Mouse (Mus musculus) heart, postnatal 36 days (tissue): ENCODE measurements at regions not wholly inside any gene's neighbourhood (a gene's known extent, or its start where the extent isn't known, plus 50 kb on each side); places are given as distances from the start of the nearest gene placed in this dataset.
A peak's percentile ranks its signal among the peaks of the same experiment; 100 is the strongest.

Experiments
- DNase-seq, 2 experiments: peaks; one replicate each; pipeline ENCODE4 v3.0.0; 2021 to 2022
- intact Hi-C: fragments of 180-260 bp; cut with DNase I; formaldehyde crosslinking; loops from one replicate; pipeline ENCODE4 v1.15.1; 2025

DNA sequence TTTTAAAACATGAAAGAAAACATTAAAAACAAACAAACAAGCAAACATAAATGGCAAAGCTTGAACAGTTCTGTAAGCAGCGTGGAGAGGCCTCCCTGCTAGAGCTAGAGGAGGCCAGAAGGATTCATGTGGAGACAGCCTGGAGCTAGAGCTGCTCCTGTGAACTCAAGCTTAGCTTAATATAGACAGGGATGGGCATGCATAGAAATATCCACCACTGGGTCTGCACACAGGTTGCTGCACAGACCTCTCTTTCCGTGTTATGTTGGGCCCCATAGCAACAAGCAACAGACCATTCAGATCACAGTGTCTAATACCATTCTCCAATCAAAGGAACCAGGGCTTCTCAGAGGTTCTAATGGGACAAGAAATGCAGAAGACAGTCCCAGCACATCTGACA lies 122.9 kb upstream of the Magi3 start:
- DNase-seq, result no peak
- intact Hi-C loops, result no loop called here

DNA sequence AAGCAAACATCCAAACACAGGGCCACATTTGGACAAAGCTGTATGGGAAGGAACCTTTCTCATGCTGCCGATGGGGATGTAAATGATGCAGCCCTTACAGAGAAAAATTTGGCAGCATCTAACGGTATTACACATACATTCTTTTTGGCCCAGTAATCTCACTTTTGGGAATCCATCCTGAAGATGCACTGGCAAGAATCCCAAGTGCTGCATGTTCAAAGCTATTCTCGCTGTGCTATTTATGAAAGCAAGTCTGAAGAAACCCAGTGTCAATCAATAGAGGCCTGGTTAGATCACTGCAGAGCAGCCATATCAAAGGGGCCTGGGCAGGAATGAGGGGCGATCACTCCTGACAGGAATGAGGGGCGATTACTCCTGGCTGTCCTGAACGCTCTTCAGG lies 122.0 kb upstream of the Magi3 start:
- intact Hi-C loops, result no loop called here
- DNase-seq, result no peak

DNA sequence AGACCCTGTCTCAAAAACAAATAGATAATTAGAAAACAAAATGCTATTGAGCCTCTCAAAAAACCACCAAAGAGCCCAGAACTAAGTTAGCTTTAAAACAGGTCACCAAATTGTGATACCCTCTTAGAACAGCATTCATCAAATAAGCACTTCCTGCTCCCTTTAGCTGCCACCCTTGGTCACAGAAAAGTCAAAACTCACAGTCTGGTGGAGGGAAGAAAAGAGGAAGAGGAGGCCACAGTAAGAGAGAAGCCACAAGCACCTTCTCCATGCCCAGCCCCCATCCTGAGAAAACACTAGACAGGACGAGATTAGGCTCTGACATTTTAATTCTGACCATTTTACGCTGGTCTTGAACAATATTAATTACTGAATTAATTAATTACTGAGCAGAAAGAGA lies 120.2 kb upstream of the Magi3 start:
- intact Hi-C loops, result no loop called here
- no peak for DNase-seq

DNA sequence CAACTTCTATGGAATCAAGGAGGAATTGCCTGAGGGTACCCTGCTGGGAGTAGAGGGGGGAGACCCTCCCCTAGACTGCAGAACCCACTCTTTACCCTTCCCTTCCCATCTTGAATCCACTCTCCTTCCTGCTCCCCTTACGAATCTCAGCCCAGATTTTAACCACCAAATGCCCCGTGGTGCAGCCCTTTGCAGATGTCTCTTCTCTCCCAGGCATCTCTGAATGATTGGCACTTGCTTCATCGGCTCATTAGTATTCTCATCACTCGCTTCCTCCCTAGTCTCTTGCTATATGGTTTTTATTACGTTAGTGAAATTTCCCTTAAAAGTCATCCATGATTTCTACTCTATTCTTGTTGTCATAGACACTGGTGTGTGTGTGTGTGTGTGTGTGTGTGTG lies 116.7 kb upstream of the Magi3 start:
- DNase-seq, result no peak
- intact Hi-C loops, result no loop called here

DNA sequence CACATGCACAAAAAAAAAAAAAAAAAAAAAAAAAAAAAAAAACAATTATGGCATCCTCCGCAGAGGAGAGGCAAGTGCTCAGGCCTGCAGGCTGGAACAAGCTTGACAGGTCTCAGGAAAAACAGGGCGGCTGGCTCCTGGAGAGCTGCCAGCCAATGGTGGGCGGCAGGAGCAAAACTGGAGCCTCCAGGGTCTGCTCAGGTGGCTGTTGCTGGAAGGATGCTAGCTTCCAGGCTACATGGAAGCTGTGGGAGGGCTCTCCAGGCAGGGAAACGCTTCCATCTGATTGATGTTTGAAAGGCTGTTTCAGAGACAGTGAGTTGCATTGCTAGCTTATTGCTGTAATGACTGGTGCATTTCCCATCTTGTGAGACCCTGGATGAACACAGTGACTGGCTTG lies 116.1 kb upstream of the Magi3 start:
- no peak for DNase-seq
- intact Hi-C loops, result no loop called here

DNA sequence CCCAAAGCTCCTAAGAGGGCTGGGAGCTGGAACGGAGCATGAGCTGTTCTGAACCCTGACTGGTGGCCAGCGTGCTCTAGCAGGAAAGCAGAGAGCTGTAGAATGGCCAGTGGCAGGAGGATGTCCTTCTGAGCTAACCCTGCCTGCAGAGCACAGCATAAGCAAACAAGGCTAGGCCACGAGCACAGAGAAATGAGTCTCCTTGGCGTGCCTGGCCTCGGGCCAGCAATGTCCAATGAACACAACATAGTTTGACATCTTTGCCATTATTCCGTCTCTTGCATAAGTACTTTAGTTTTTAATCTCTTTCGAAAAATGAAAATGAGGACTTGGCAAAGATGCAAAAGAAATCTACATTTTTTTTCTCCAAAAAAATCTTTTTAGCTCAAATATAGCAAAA lies 114.6 kb upstream of the Magi3 start:
- intact Hi-C loops, result no loop called here
- no peak for DNase-seq

DNA sequence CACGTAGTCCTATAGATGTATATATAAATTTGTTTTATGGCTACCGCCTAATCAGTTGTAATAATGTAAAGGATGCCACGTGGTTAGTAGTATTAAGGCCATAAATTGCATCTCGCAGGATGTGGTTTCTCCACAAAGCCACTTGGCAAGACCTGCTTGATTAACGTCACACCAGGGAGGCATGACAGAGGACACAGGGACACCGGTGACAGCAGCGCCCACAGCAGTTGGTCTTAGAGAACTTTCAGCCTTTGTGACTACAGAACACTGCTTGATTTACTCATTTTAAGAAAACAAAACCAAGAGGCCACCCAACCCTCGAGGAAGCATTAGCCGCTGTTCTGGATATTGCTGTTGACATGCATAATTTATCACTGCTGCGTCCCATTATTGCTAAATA lies 113.2 kb upstream of the Magi3 start:
- DNase-seq, result no peak

DNA sequence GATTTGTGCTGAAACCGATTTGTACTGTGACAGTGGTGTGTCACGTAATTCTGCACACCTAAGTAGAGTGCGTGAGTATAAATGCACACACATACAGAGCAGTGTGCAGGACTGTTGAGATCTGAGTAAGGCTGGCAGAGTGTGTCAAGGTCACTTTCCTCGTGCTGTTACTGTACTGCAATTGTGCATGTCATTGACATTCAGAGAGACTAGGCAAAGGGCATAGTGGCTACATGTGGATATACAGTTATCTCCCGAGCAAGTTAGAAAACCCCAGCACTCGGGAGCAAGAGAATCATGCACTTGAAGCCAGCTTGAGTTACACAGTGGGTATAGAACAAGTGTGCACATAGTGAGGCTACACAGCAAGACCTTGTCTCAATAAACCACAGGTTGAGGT lies 110.5 kb upstream of the Magi3 start:
- intact Hi-C loops, result no loop called here
- DNase-seq, result no peak

More for the DNA sequence above, 113.2 kb upstream of the Magi3 start:
- intact Hi-C loops, result no loop called here

DNA sequence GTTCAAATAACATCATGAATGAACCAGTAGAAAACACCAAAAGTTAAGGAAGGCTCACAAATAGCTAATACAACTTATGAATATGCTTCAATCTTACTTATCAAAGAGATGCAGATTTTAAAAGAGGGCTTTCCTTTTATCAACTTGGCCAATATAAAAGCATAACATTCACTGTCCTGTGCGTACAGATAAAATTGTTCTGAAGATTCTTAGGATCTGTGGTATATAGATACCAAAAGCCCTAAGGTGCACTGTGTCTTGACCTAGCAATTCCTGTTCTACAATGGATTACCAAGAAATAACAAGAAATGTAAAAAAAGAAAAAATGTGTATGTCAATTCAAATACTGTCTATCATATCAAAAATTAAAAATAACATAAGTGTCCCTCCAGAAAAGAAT lies 107.7 kb upstream of the Magi3 start:
- DNase-seq, result no peak
- intact Hi-C loops, result no loop called here

DNA sequence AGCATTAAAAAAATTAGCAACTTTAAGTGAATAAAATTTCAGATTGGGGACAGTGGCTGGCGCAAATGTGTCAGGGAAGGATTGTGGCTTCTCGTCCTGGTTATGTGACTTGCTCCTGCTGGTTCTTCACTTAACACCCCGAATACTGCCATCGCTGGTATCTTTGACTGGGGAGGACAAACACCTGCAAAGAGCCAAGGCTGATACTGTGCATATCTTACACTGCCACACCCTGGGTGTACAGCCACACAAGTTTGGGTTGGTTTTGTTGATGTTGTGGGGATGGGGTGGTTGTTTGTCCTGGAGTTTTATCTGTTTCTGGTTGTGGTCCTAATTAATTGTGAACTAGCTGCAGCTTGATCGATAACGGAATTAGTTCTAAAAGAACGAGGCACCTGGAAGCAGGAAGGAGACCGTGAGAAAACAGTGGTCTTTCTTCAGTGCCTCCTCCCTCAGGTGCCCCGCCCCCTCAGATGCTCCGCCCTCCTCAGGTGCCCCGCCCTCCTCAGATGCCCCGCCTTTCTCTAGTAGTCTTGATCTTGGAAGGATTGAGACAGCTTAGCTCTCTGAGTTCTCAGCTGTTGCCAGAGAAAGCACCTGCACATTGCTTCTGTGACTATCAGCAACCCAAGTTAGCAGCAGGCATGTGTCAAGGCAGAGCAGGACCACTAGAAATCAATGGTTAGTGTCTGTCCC lies 107.0 kb upstream of the Magi3 start:
- DNase-seq, result no peak
- intact Hi-C loops, result no loop called here

DNA sequence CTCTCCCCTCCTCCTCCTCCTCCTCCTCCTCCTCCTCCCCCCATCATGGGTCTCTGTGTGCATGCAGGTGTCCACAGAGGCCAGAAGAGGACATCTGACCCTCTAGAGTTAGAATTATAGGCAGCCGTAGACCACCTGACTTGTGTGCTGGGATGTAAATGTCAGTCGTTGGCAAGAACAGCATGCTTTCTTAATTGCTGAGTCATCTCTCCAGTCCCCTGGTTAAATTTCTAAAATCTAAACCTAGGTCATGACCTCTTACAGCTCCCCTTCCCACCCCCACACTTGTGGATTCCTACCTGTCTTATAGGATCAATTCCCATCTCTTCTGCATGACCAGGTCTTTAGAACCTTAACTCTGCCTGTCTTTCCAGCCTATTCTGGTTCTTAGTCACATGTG lies 102.4 kb upstream of the Magi3 start:
- DNase-seq, result no peak
- intact Hi-C loops, result no loop called here

DNA sequence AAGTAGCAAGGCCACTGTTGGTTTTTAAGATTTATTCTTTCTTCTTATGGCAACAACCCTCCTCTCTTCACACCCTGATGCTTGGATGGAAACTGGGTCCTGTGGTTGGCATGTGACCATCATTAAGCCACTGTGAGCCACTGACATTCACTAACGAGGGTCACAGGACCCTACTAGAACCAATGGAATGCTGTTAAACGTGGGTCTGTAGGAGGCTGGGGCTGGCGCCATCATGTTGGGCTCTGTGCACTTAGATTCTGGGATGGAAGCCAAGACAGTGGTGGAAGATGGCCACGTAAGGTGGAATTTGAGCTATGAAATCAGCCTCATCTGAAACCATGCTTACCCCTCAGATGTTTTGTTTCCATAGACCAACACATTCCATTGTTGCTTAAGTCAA lies 100.2 kb upstream of the Magi3 start:
- intact Hi-C loops, result no loop called here
- DNase-seq, result peak; percentile 24 to 45

DNA sequence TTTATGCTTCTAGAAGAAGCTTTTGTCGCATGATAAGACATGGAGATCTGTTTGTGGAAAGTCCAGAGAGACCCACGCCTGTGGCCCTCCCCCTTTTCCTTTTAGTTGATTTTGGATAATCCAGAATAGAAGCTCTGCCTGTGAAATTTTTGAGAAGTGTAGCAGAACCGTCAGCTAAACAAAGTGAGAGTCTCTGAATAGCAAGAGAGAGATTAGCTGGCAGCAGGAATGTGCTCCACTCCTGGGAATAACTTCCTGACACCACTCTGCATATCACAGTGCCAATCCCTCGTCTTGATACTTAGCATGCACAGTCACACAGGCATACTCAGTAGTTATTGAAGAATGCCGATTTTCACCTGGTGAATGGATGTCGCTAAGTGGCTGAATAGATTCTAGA lies 99.2 kb upstream of the Magi3 start:
- intact Hi-C loops, result loop anchor here (2.0 to 5.0 kb wide), 3 partner anchors 53 to 123 kb away; partner anchors contain the start of gene Magi3
- DNase-seq, result peak in 1 of 2 experiments; percentile 25

DNA sequence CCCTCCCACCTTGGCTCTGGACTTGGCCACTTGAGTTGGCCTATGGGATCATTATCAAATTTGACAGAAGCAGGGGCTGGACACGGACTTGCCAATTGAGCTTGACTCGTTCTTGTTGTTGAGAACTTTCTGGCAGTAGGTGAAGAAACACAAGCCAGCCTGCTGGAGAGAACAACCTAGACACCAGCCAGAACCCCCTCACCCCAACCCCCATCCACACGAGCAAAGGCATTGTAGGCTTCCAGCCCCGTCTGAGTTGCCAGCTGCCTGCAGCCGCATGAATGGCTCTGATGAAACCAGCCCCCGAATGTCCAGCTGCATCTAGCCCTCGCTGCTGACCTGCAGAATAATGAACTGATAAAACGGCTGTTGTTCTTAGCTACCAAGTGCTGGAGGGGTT lies 98.7 kb upstream of the Magi3 start:
- intact Hi-C loops, result loop anchor here (2.0 to 5.0 kb wide), 3 partner anchors 54 to 123 kb away; partner anchors contain the start of gene Magi3
- DNase-seq, result peak; percentile 56 to 68

DNA sequence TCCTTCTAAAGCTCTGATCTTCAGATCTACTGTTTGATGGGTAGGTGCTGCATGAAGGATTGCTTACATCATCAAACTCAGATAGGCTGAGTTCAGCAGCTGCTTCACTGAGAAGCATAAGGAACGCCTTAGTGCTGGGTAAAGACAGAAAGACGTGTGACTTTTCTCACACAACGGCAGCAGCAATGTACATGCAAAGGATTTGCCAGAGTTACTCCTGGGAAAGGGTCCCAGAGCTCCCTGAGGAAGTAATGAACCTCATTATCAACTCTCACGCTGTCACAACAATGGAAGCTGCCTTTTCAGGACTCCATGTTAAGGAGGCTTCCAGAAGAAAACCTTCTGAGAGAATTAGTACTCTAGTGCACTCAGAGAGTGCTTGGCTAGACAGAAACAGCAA lies 97.4 kb upstream of the Magi3 start:
- intact Hi-C loops, result loop anchor here (5.0 kb wide), 2 partner anchors 95 to 125 kb away; partner anchors contain the start of gene Magi3
- no peak for DNase-seq

DNA sequence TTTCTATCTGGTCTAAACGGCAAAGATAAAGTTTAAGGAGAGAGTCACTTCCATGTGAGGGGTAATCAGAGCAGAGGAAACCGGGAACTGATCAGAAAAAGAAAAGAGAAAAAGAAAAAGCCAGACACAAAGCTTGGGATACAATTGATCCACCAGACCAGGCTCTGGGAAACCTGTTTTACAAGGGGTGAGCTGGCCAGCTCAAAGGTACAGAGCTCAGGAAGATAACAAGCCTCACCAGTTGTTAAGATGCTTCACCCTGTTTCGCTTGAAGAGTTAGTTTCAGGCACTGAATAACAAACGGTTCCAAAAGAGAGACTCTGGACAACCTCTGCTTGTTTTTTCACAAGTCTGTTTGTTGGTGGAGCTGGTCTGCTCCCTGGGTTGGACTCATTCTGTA lies 92.9 kb upstream of the Magi3 start:
- intact Hi-C loops, result no loop called here
- DNase-seq, result no peak

DNA sequence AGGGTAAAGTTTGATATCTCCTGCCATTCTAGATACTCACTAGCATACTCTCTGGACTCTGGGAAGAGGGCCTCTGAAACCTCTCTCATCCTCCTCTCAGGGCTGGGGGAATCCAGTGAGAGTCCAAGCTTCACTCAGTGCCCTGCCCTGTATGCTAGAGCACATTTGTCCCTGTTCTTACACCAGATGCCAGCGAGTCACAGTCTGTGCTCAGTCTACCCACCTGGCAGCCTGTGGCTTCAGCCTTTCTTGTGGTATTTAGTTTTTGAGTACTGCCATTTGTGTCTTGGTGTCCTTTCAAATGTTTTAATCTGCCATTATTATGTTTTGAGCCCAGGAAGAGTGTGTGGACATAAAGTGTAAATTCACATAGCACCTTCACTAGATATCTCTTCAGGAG lies 86.8 kb upstream of the Magi3 start:
- DNase-seq, result no peak
- intact Hi-C loops, result no loop called here

DNA sequence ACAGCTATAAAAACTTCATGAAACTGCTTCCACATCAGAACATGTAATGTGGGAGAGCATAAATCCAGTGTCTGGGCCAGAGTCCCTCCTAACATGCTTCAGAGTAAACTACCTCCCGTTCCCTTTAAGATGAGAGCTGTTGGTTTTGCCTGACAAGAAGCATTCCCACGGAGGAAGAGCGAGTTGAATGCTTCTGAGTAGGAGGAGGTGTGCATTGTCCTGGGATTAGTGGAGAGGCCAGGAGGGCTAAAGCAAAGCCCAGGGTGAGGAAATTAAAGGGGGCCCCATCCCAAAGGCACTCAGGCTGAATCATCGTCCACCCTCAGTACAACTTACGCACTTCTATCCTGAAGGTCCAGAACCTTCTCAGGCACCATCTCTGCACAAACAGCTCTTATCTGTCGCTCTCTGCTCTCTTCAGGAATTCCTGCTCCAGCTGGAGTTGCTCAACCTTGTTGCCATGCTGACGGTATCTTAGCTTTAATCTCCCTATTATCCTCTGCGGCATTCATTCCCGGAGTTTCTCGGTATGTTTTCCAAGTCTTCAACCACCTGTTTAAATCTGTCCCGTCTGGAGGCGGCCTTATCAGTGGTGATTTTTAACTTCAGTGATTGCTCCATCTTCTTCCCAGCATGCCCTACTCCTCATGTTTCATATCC lies 85.9 kb upstream of the Magi3 start:
- intact Hi-C loops, result no loop called here
- no peak for DNase-seq

DNA sequence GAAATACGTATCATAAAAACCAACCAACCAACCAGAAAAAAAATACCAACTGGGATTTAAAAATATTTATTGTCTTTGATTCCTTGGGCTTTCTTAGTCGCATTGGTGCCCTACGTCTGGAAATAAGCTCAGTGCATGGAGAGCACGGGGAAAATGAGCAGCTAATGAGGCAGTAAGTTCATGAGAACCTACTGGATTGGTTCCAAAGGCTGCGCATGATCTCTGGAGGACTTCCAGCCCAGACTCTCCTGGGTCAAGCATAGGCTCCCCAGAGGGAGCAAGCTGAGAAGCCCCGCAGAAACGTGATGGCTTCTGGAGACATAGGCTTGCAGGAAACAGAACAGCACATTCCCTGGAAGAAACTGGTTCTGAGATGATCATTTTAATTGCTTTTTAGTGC lies 83.4 kb upstream of the Magi3 start:
- DNase-seq, result peak; percentile 44 to 52
- intact Hi-C loops, result no loop called here

DNA sequence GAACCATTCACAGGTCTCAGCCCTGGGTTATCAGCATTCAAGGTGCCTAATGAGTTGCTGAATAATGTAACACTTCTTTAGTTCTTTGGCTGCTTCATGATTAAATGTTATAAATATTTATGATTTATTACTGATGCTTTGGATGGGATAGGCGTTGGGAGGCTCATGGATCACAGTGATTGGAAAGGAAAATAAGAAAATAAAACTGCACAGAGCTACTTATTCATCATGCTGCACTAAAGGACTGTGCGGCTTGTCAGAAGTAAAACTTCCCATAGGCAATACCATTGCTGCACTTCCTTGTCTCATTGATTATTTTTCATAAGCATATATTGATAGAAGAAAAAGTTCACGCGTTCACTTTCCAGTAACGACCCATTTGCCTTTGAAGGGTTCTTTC lies 80.0 kb upstream of the Magi3 start:
- intact Hi-C loops, result no loop called here

DNA sequence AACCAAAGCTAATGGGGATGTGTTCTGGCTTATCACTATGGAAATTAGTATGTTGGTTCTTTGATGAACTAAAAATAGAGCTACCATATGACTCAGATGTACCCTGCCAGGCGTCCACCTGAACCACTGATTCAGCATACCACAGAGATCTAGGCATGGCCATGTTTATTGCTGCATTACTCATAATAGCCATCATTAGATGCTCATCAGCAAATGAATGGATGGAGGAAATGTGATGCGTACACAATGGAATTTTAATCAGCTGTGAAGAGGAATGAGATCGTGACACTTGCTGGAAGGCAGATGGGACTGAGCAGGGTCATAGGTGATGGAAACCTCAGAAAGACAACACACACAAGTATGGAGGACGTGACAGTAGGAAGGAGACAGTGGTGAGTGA lies 78.7 kb upstream of the Magi3 start:
- DNase-seq, result no peak
- intact Hi-C loops, result no loop called here

More for the DNA sequence above, 80.0 kb upstream of the Magi3 start:
- DNase-seq, result no peak

DNA sequence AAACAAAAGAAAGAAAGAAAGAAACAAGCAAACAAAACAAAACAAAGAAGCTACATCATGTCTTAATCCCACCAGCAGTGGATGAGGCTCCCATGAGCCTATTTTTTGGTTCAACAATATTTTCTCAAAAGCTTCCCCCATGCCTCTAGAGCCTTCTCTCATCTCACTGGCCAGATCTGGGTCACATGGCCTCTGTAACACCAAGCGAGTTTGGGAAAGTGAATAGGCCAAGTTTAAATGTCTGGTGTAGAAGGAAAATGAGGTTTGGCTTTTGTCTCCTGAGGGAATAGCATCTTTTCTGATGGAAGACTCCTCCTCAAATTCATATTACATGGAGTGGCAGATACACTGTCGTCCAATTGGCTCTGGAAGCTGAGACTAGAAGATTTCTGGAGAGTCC lies 78.2 kb upstream of the Magi3 start:
- no peak for DNase-seq
- intact Hi-C loops, result no loop called here

DNA sequence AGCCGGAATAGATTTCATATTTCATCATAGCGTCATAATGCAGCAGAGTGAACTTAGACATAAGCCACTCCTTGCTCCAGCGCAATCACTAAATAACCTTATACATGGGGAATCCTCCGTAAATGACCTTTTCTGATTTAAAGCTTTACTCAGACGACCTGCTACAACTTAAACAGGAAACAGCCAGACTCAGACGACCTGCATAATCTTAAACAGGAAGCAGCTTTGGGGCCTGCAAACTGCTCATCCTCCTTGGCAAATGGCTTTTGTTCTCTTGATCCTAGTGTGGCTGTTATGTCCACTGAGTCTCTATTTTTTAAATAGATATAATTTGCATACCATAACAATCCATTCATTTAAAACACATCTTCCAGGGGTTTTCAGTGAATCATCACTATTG lies 76.9 kb upstream of the Magi3 start:
- intact Hi-C loops, result no loop called here
- DNase-seq, result no peak
